Mouse (Mus musculus) testis, adult 2 months (tissue): ENCODE results near the gene Pmp22. TPM values are rescaled to one million over a fixed set of nuclear protein-coding genes. Genes with fewer than 3 reads are reported as not detected.

Experiments used
- H3K27ac ChIP-seq: fragments of 200-500 bp; 2 replicates; pipeline ENCODE4 v1.5.1; 2012; ENCODE audit warnings: low read depth, low read length; ENCODE audit not compliant: control insufficient read depth, insufficient read depth
- H3K27me3 ChIP-seq: fragments of 200-500 bp; 2 replicates; pipeline ENCODE4 v1.6.1; 2012; ENCODE audit warnings: mild to moderate bottlenecking, low read length, moderate library complexity; ENCODE audit not compliant: control insufficient read depth, insufficient read depth
- H3K36me3 ChIP-seq: fragments of 200-500 bp; 2 replicates; pipeline ENCODE4 v1.6.1; 2012; ENCODE audit warnings: mild to moderate bottlenecking, low read length; ENCODE audit not compliant: control insufficient read depth, insufficient read depth
- H3K4me1 ChIP-seq: fragments of 200-500 bp; 2 replicates; pipeline ENCODE4 v1.6.1; 2012; ENCODE audit warnings: low read length; ENCODE audit not compliant: control insufficient read depth, insufficient read depth
- H3K4me3 ChIP-seq: fragments of 200-500 bp; 2 replicates; pipeline ENCODE4 v1.5.1; 2012; ENCODE audit warnings: low read depth, mild to moderate bottlenecking, low read length, moderate library complexity, mixed read lengths; ENCODE audit not compliant: control insufficient read depth
- CTCF ChIP-seq: fragments of 200-500 bp; IDR thresholded peaks from 2 replicates; pipeline ENCODE4 v1.5.1; 2012; ENCODE audit warnings: low read depth, mild to moderate bottlenecking, inconsistent platforms, low read length, moderate library complexity; ENCODE audit not compliant: control insufficient read depth, insufficient read depth, insufficient replicate concordance
- POLR2A ChIP-seq: fragments of 200-500 bp; IDR thresholded peaks from 2 replicates; pipeline ENCODE4 v1.6.1; 2012; ENCODE audit warnings: low read depth, mild to moderate bottlenecking, inconsistent platforms, low read length, moderate library complexity; ENCODE audit not compliant: control insufficient read depth
- polyA plus RNA-seq: library from polyadenylated mRNA; depleted of rRNA; stranded (reverse); fragments of >200 nt; gene quantifications from 2 replicates; pipeline ENCODE4 v1.2.3, GENCODE M21; 2012

Pmp22 gene
- polyA plus RNA-seq, 1 experiment = 9.2 TPM

- Histone ChIP-seq H3K27ac (no peak overlapping the region), H3K4me1 (peaks cover 3% of the 10 kb centered on the region; the same call in 1 of the 2 replicates), H3K4me3 (no peak overlapping the region)
These were observed 8.1 kb downstream of the Pmp22 start for GRCm38 (mm10) chr11:63136836-63137416.

DNA sequence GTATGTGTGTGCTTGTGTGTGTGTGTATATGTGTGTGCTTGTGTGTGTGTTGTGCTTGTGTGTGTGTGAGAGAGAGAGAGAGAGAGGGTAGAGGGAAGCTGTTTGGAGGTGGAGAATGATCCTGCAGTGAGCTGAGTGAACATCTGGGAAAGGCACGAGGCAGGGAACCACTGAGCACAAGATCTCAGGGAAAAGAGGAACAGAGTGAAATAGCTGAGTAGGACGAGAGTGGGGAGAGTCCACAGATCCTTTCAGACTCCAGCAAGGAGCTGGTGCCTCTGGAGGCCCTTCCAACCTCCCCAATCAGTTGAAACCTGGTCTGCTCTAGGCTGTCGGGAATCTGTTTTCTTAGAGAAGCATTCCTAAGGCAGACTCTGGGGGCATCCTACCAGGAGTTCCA, 10.0 kb downstream of the Pmp22 start:
- H3K27me3 ChIP-seq = no peaks in the 10 kb centered on the region
- no peaks in the 10 kb centered on the region for H3K4me1 ChIP-seq
- H3K36me3 ChIP-seq = no peaks in the 10 kb centered on the region
- TF ChIP-seq POLR2A (no peak), CTCF (no peak)
- H3K27ac ChIP-seq = no peak overlapping the region
- H3K4me3 ChIP-seq = no peak overlapping the region

More at GRCm38 (mm10) chr11:63136836-63137416, 8.1 kb downstream of the Pmp22 start:
- TF ChIP-seq CTCF (no peak), POLR2A (no peak)
- Histone ChIP-seq H3K36me3 (no peaks in the 10 kb centered on the region), H3K27me3 (no peaks in the 10 kb centered on the region)

- no peaks in the 10 kb centered on the region for H3K36me3 ChIP-seq
- H3K4me1 ChIP-seq = no peaks in the 10 kb centered on the region
- TF ChIP-seq POLR2A (no peak), CTCF (no peak)
- H3K27ac ChIP-seq = no peak overlapping the region
- H3K4me3 ChIP-seq = no peak overlapping the region
- no peaks in the 10 kb centered on the region for H3K27me3 ChIP-seq
These were observed 13.5 kb downstream of the Pmp22 start for GRCm38 (mm10) chr11:63142311-63142710.

DNA sequence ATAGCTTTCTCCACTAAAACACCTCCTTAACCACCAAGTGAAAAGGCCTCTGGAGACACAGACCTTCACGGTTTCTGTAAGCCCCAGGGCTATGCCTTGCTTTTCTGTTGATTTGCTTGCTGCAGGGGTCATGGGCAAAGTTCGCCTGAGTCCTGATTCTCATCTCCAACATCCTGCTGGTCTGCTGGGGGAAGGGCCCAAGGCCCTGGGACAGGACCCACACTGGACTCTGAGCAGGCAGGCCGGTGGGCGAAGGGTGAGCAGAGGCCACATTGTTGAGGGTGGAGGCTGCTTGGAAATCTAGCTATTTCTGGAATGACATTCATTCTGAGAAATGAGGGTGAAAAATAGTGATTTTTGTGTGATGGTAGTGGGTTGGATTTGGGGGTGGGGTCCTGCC, 14.0 kb downstream of the Pmp22 start:
- no peak overlapping the region for H3K27ac ChIP-seq
- H3K36me3 ChIP-seq = no peaks in the 10 kb centered on the region
- H3K27me3 ChIP-seq = no peaks in the 10 kb centered on the region
- TF ChIP-seq CTCF (no peak), POLR2A (no peak)
- no peaks in the 10 kb centered on the region for H3K4me1 ChIP-seq
- no peak overlapping the region for H3K4me3 ChIP-seq

GRCm38 (mm10) chr11:63143486-63143885, 14.7 kb downstream of the Pmp22 start:
- Histone ChIP-seq H3K4me3 (no peak overlapping the region), H3K27ac (no peak overlapping the region), H3K27me3 (no peaks in the 10 kb centered on the region), H3K4me1 (no peaks in the 10 kb centered on the region), H3K36me3 (no peaks in the 10 kb centered on the region)
- TF ChIP-seq POLR2A (no peak), CTCF (no peak)

- Histone ChIP-seq H3K36me3 (no peaks in the 10 kb centered on the region), H3K27me3 (no peaks in the 10 kb centered on the region)
- no peak for TF ChIP-seq CTCF
- TF ChIP-seq POLR2A = no peak
These were observed 17.8 kb downstream of the Pmp22 start for GRCm38 (mm10) chr11:63146601-63147000.

DNA sequence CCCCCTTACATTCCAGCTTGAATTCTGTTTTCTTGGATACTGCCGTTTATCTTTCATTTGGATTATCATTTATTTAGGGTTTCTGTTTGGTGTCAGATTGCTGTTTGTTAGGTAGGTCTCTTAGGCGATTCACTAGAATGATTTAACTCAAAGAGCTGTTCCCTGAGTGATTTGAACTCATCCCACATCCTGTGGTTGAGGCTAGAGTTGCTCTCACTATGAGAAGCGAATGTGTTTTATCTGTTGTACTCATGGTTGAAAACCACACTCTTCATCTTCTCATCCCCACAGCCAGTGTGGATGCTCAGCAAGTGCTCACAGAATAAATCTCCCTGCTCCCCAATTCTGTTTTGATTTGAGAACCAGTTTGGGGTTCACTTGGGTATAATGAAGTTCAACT, 19.5 kb downstream of the Pmp22 start:
- TF ChIP-seq POLR2A (no peak), CTCF (no peak)
- Histone ChIP-seq H3K27me3 (no peaks in the 10 kb centered on the region), H3K27ac (no peak overlapping the region), H3K4me1 (no peaks in the 10 kb centered on the region), H3K4me3 (no peak overlapping the region), H3K36me3 (no peaks in the 10 kb centered on the region)

More at GRCm38 (mm10) chr11:63146601-63147000, 17.8 kb downstream of the Pmp22 start:
- Histone ChIP-seq H3K4me1 (no peaks in the 10 kb centered on the region), H3K4me3 (no peak overlapping the region), H3K27ac (no peak overlapping the region)

DNA sequence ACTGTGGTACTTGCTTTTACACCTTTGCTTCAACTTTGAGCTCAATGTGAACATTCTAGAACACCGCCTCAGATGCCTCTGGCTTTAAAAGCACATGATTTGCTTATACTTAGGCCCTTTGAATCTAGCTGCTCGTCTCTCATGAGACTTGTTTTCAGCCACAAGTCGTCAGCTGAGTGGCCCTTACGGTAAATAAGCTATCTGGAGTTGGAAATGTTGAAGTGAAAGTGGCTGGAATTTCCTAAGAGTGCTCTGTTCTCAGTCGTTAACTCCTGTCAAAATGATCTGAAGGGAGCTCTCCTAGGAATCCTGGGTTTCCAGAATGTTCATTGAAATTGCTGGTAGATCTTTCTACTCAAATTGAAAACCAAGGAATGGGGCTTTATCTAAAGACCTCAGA, 23.1 kb downstream of the Pmp22 start:
- Histone ChIP-seq H3K4me1 (no peaks in the 10 kb centered on the region), H3K27ac (no peak overlapping the region), H3K36me3 (no peaks in the 10 kb centered on the region), H3K27me3 (no peaks in the 10 kb centered on the region), H3K4me3 (no peak overlapping the region)
- TF ChIP-seq POLR2A = no peak
- no peak for TF ChIP-seq CTCF
